Mouse (Mus musculus): Measurements from ENCODE around the gene Il1b. TPM values are rescaled to one million over a fixed set of nuclear protein-coding genes. Genes with fewer than 3 reads are reported as not detected.

Gene Il1b
- total and polyA plus RNA-seq, 3 experiments, result 0.27 to 0.94 (median 0.86) TPM

DNA sequence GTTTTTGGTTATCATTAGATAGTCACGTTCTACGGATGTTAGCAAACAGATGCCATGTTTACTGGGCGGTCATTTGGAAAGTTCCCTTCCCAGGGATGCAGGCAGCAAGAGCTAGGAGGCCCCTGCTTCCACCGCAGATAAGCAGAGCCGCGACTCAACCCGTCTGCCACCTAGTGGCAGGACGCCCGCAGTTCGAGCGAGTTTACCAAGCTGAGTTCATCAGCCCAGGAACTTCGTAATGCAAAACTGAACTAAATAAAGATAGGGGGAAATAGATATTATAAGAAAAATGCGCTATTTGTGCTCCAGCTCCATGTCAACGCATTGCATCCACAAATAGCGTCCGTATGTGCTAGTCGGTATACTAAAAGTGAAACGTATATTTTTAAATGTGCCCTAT is 37.5 kb upstream of the Il1b start:
- H3K27me3 ChIP-seq (ENCODE audit: control insufficient read depth, insufficient read depth, low read length), result no peaks in the 10 kb centered on the region
- no peak overlapping the region for H3K9ac ChIP-seq (ENCODE audit: low read depth, low read length)
- H3K4me3 ChIP-seq, result no peak overlapping the region
- no peaks in the 10 kb centered on the region for H3K4me1 ChIP-seq (ENCODE audit: control insufficient read depth, insufficient read depth, low read length)
- peak; percentile 69 to 81 for DNase-seq
- no peak overlapping the region for H3K27ac ChIP-seq
- 7% methylated on average over 18 of the region's 18 CpGs for WGBS
- TF ChIP-seq EP300 (IDR thresholded peaks at IDR 0.05; ENCODE audit: insufficient read depth, low read depth, low read length) (0 out of 2 replicates have a peak, but pooled peaks have one; percentile 29), CTCF (IDR thresholded peaks at IDR 0.05) (peak; percentile 91), POLR2A (IDR thresholded peaks at IDR 0.05; ENCODE audit: insufficient read depth, low read depth, low read length) (no peak)
- H3K36me3 ChIP-seq (ENCODE audit: control insufficient read depth, insufficient read depth, low read length), result no peaks in the 10 kb centered on the region
- no peaks in the 10 kb centered on the region for H3K79me2 ChIP-seq (replicated peaks; ENCODE audit: control insufficient read depth, insufficient read depth, low read length)
- intact Hi-C loops (cut with DNase I), result loop anchor here (1.0 to 10.0 kb wide), 2 partner anchors 111 to 234 kb away; partner anchors contain the start of gene Ckap2l

DNA sequence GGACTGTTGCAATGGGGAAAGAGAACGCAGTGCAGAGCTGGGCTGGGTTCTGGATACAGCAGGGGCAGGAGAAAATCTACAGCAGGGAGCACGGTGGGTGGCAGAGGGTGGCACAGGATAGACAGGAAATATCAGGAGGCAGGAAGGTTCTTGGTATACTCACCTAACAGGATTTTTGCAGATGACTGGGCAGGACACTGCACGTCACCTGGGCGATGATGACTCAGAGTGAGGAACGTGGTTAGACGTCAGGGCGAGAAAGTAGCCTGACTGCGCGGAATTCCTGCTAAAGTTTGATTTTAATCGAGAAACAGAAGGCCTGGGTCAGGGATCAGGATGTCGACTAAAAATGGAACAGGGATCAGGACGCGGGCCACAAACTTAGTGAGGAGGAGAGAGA is 36.7 kb upstream of the Il1b start:
- H3K4me1 ChIP-seq (ENCODE audit: control insufficient read depth, insufficient read depth, low read length), result no peaks in the 10 kb centered on the region
- no peak overlapping the region for H3K9ac ChIP-seq (ENCODE audit: low read depth, low read length)
- no peaks in the 10 kb centered on the region for H3K27me3 ChIP-seq (ENCODE audit: control insufficient read depth, insufficient read depth, low read length)
- H3K4me3 ChIP-seq, result no peak overlapping the region
- DNase-seq, result no peak
- no peaks in the 10 kb centered on the region for H3K79me2 ChIP-seq (replicated peaks; ENCODE audit: control insufficient read depth, insufficient read depth, low read length)
- H3K27ac ChIP-seq, result no peak overlapping the region
- H3K36me3 ChIP-seq (ENCODE audit: control insufficient read depth, insufficient read depth, low read length), result no peaks in the 10 kb centered on the region
- intact Hi-C loops (cut with DNase I), result loop anchor here (10.0 kb wide), 1 partner anchor 233 kb away; no protein-coding TSS in a partner anchor
- TF ChIP-seq CTCF (IDR thresholded peaks at IDR 0.05) (no peak), EP300 (IDR thresholded peaks at IDR 0.05; ENCODE audit: insufficient read depth, low read depth, low read length) (no peak)
- WGBS, result 89% methylated on average over 13 of the region's 13 CpGs

DNA sequence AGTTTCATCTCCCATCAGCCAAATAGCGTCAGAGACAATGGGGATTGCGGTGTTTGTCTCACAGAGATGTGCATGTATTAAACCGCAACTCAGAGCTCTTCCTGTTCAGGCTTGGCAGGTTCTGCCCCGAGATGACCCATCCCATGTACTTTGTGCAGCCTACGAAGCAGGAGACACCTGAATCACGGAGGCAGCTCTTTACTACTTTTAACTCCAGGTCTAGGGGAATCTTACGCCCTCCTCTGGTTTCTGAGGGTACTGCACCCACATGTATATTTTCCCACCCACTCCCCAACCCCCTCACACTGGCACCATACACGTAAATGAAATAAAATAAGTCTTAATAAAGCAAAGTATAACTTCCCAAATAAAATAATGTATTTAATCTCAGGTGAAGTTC is 35.6 kb upstream of the Il1b start:
- no peak for TF ChIP-seq POLR2A (IDR thresholded peaks at IDR 0.05; ENCODE audit: insufficient read depth, low read depth, low read length)
- TF ChIP-seq EP300 (IDR thresholded peaks at IDR 0.05; ENCODE audit: insufficient read depth, low read depth, low read length), result no peak
- TF ChIP-seq CTCF (IDR thresholded peaks at IDR 0.05), result peak; percentile 40
- Histone ChIP-seq H3K4me1 (ENCODE audit: control insufficient read depth, insufficient read depth, low read length) (no peaks in the 10 kb centered on the region), H3K4me3 (no peak overlapping the region), H3K9ac (ENCODE audit: low read depth, low read length) (no peak overlapping the region), H3K79me2 (replicated peaks; ENCODE audit: control insufficient read depth, insufficient read depth, low read length) (no peaks in the 10 kb centered on the region), H3K36me3 (ENCODE audit: control insufficient read depth, insufficient read depth, low read length) (no peaks in the 10 kb centered on the region), H3K27ac (no peak overlapping the region), H3K27me3 (ENCODE audit: control insufficient read depth, insufficient read depth, low read length) (no peaks in the 10 kb centered on the region; the same call in 1 of the 2 replicates)
- 90% methylated on average over 8 of the region's 8 CpGs for WGBS
- no peak for DNase-seq
- intact Hi-C loops (cut with DNase I), result loop anchor here (10.0 kb wide), 1 partner anchor 232 kb away; no protein-coding TSS in a partner anchor

DNA sequence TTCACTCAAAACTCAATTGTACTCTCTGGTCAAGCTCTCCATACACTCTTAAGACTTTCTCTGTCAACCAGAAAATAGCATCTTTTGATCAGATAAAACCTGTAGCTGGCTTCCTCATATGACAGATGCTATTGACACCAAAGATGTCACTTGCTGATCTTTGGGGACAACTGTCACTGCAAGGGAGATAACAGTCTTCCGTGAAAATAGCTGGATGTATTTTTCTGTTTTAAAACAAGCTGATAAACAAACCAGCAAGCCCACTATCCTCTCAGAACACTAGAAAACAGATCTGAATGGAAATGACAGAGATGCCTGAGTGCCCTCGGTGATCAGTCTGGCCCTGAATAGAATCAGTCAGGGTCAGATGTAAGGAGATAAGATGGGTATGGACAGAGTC is 32.8 kb upstream of the Il1b start:
- Histone ChIP-seq H3K36me3 (ENCODE audit: control insufficient read depth, insufficient read depth, low read length) (no peaks in the 10 kb centered on the region), H3K4me3 (no peak overlapping the region), H3K79me2 (replicated peaks; ENCODE audit: control insufficient read depth, insufficient read depth, low read length) (no peaks in the 10 kb centered on the region), H3K27ac (no peak overlapping the region), H3K4me1 (ENCODE audit: control insufficient read depth, insufficient read depth, low read length) (no peaks in the 10 kb centered on the region), H3K27me3 (ENCODE audit: control insufficient read depth, insufficient read depth, low read length) (no peaks in the 10 kb centered on the region; the same call in 1 of the 2 replicates), H3K9ac (ENCODE audit: low read depth, low read length) (no peak overlapping the region)
- 78% methylated on average over 2 of the region's 2 CpGs for WGBS
- intact Hi-C loops (cut with DNase I), result loop anchor here (10.0 kb wide), 1 partner anchor 229 kb away; no protein-coding TSS in a partner anchor
- no peak for DNase-seq
- TF ChIP-seq POLR2A (IDR thresholded peaks at IDR 0.05; ENCODE audit: insufficient read depth, low read depth, low read length), result no peak
- no peak for TF ChIP-seq EP300 (IDR thresholded peaks at IDR 0.05; ENCODE audit: insufficient read depth, low read depth, low read length)
- no peak for TF ChIP-seq CTCF (IDR thresholded peaks at IDR 0.05)

DNA sequence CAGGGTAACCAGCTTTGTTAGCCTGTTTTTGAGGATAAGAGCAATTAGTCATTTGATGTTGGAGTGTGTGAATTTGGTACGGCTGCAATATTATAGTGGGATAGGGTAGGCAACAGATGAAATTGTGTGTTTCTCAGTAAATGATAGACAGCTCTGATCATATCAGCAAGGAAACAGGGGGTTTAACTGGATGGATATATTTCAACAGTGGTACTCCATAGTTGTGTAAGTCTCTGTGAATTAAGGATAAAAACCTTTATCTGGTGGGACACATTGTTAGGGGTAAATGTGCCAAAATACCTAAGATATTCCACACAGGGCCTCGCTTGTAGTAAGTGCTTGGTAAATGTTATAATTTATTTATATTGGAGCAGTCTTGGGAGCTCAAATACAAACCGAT is 31.4 kb upstream of the Il1b start:
- no peak overlapping the region for H3K27ac ChIP-seq
- H3K27me3 ChIP-seq (ENCODE audit: control insufficient read depth, insufficient read depth, low read length), result no peaks in the 10 kb centered on the region; the same call in 1 of the 2 replicates
- H3K79me2 ChIP-seq (replicated peaks; ENCODE audit: control insufficient read depth, insufficient read depth, low read length), result no peaks in the 10 kb centered on the region
- DNase-seq, result no peak
- TF ChIP-seq POLR2A (IDR thresholded peaks at IDR 0.05; ENCODE audit: insufficient read depth, low read depth, low read length) (no peak), EP300 (IDR thresholded peaks at IDR 0.05; ENCODE audit: insufficient read depth, low read depth, low read length) (no peak), CTCF (IDR thresholded peaks at IDR 0.05) (no peak)
- WGBS, result 69% methylated on average over 3 of the region's 3 CpGs
- no peaks in the 10 kb centered on the region for H3K36me3 ChIP-seq (ENCODE audit: control insufficient read depth, insufficient read depth, low read length)
- no peaks in the 10 kb centered on the region for H3K4me1 ChIP-seq (ENCODE audit: control insufficient read depth, insufficient read depth, low read length)
- H3K9ac ChIP-seq (ENCODE audit: low read depth, low read length), result no peak overlapping the region
- no peak overlapping the region for H3K4me3 ChIP-seq
- intact Hi-C loops (cut with DNase I), result loop anchor here (10.0 kb wide), 1 partner anchor 228 kb away; no protein-coding TSS in a partner anchor

DNA sequence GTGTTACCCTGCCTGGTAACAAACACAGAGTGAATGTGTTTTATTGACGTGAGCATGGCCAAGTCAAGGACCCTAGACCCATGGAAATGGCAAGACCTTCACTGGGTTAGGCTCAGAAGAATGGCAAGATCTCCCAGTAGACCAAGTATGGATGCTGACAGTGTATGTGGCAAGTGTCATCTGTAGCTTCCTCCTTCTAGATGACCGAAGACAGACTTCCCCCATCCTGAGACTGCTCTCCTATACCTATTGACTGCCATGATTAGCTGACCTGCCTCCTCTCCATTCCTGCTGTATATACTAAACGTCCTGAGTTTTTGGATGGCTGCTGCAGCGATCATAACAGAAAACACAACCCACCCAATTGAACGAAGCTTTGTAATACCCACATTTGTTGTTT is 30.9 kb upstream of the Il1b start:
- 85% methylated on average over 5 of the region's 5 CpGs for WGBS
- DNase-seq, result no peak
- no peaks in the 10 kb centered on the region for H3K4me1 ChIP-seq (ENCODE audit: control insufficient read depth, insufficient read depth, low read length)
- intact Hi-C loops (cut with DNase I), result loop anchor here (10.0 kb wide), 1 partner anchor 227 kb away; no protein-coding TSS in a partner anchor
- H3K27me3 ChIP-seq (ENCODE audit: control insufficient read depth, insufficient read depth, low read length), result no peaks in the 10 kb centered on the region; the same call in 1 of the 2 replicates
- H3K9ac ChIP-seq (ENCODE audit: low read depth, low read length), result no peak overlapping the region
- no peaks in the 10 kb centered on the region for H3K36me3 ChIP-seq (ENCODE audit: control insufficient read depth, insufficient read depth, low read length)
- no peaks in the 10 kb centered on the region for H3K79me2 ChIP-seq (replicated peaks; ENCODE audit: control insufficient read depth, insufficient read depth, low read length)
- TF ChIP-seq EP300 (IDR thresholded peaks at IDR 0.05; ENCODE audit: insufficient read depth, low read depth, low read length) (no peak), POLR2A (IDR thresholded peaks at IDR 0.05; ENCODE audit: insufficient read depth, low read depth, low read length) (no peak), CTCF (IDR thresholded peaks at IDR 0.05) (no peak)
- H3K27ac ChIP-seq, result no peak overlapping the region
- H3K4me3 ChIP-seq, result no peak overlapping the region
